Mouse (Mus musculus): Measurements from ENCODE around the gene 4632433K11Rik. TPM values are rescaled to one million over a fixed set of nuclear protein-coding genes. Genes with fewer than 3 reads are reported as not detected.

4632433K11Rik gene
- total RNA-seq, 1 experiment = not detected

- Histone ChIP-seq H3K27ac (ENCODE audit: insufficient read depth, low read depth, low read length, poor library complexity, severe bottlenecking) (no peak overlapping the region; the same call in 1 of the 2 replicates), H3K4me1 (ENCODE audit: control insufficient read depth in 2 of 2, insufficient read depth in 2 of 2, low read length in 2 of 2, poor library complexity in 1 of 2) (peaks cover 2% of the 10 kb centered on the region in 2 experiments; a peak in 1 of 4 replicates), H3K4me3 (ENCODE audit: insufficient read depth in 1 of 2, low read depth in 1 of 2, low read length in 2 of 2, poor library complexity in 1 of 2, severe bottlenecking in 1 of 2) (peak overlapping the region in 1 of 2 experiments; percentile 81; a peak in 3 of 4 replicates), H3K9me3 (ENCODE audit: control insufficient read depth, insufficient read depth, low read depth, low read length) (no peaks in the 10 kb centered on the region), H3K36me3 (ENCODE audit: control insufficient read depth, insufficient read depth, low read length, poor library complexity, severe bottlenecking) (peaks cover 42% of the 10 kb centered on the region), H3K9ac (ENCODE audit: insufficient read depth, low read depth, low read length, poor library complexity, severe bottlenecking) (no peak overlapping the region; the same call in 1 of the 2 replicates)
- in situ Hi-C loops (cut with MboI; ENCODE audit: low sequenced_read_pairs in 2 of 2, unreplicated experiment in 2 of 2) = no loop called here
- DNase-seq (ENCODE audit: low read depth, low spot score) = no peak
- TF ChIP-seq ZC3H11A (IDR thresholded peaks at IDR 0.05; ENCODE audit: borderline replicate concordance, low read depth, low read length) = no peak
- TF ChIP-seq CHD2 (IDR thresholded peaks at IDR 0.05; ENCODE audit: low read depth, low read length) = no peak
- no peak for TF ChIP-seq MAFK (IDR thresholded peaks at IDR 0.05; ENCODE audit: insufficient read depth, low read depth, low read length)
- no peak for TF ChIP-seq HCFC1 (IDR thresholded peaks at IDR 0.05; ENCODE audit: borderline replicate concordance, insufficient read depth, low read length)
- no peak for TF ChIP-seq ZNF384 (IDR thresholded peaks at IDR 0.05; ENCODE audit: low read depth, low read length)
These were observed 47.3 kb downstream of the 4632433K11Rik start for GRCm38 (mm10) chr7:5081241-5081640.

- Histone ChIP-seq H3K4me3 (ENCODE audit: insufficient read depth in 1 of 2, low read depth in 1 of 2, low read length in 2 of 2, poor library complexity in 1 of 2, severe bottlenecking in 1 of 2) (no peak overlapping the region), H3K36me3 (ENCODE audit: control insufficient read depth, insufficient read depth, low read length, poor library complexity, severe bottlenecking) (peaks cover 42% of the 10 kb centered on the region), H3K9me3 (ENCODE audit: control insufficient read depth, insufficient read depth, low read depth, low read length) (no peaks in the 10 kb centered on the region), H3K4me1 (ENCODE audit: control insufficient read depth in 2 of 2, insufficient read depth in 2 of 2, low read length in 2 of 2, poor library complexity in 1 of 2) (peaks cover 2% of the 10 kb centered on the region in 2 experiments; a peak in 1 of 4 replicates), H3K27ac (ENCODE audit: insufficient read depth, low read depth, low read length, poor library complexity, severe bottlenecking) (no peak overlapping the region), H3K9ac (ENCODE audit: insufficient read depth, low read depth, low read length, poor library complexity, severe bottlenecking) (no peak overlapping the region)
- DNase-seq (ENCODE audit: low read depth, low spot score) = no peak
- TF ChIP-seq ZNF384 (IDR thresholded peaks at IDR 0.05; ENCODE audit: low read depth, low read length) (no peak), ZC3H11A (IDR thresholded peaks at IDR 0.05; ENCODE audit: borderline replicate concordance, low read depth, low read length) (no peak), HCFC1 (IDR thresholded peaks at IDR 0.05; ENCODE audit: borderline replicate concordance, insufficient read depth, low read length) (no peak), CHD2 (IDR thresholded peaks at IDR 0.05; ENCODE audit: low read depth, low read length) (no peak)
- in situ Hi-C loops (cut with MboI; ENCODE audit: low sequenced_read_pairs in 2 of 2, unreplicated experiment in 2 of 2) = no loop called here
These were observed 48.0 kb downstream of the 4632433K11Rik start for GRCm38 (mm10) chr7:5081939-5082338.

DNA sequence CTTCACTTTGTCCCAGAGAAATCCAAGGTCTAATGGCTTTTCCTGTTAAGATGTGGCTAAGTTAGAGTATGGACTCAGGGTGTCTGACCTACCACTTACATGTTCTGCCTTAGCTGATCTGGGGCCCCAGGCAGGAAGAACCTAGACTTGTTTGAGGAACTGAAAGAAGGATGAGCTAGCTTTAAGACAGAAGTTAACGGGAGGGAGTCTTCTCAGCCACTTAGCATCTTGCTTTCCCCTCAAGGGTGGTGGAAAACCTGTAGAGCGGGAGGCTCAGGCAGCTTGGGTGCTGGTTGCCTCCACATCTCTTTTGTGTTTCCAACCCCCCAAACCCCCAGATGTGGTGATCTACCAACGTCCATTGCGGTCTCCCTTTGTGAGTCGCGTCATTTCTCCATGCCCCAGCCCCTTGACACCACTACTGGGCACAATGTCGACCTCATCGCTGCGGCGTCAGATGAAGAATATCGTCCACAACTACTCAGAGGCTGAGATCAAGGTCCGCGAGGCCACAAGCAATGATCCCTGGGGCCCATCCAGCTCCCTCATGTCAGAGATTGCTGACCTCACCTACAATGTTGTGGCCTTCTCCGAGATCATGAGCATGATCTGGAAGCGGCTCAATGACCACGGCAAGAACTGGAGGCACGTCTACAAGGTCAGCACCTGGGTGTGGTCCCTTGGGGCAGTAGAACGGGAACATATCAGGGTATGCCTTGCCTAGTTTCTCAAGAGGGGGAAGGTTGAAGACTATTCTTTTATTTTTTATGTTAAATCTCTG, 49.6 kb downstream of the 4632433K11Rik start:
- peaks cover 2% of the 10 kb centered on the region in 2 experiments; a peak in 1 of 4 replicates for H3K4me1 ChIP-seq (ENCODE audit: control insufficient read depth in 2 of 2, insufficient read depth in 2 of 2, low read length in 2 of 2, poor library complexity in 1 of 2)
- no peak for TF ChIP-seq ZNF384 (IDR thresholded peaks at IDR 0.05; ENCODE audit: low read depth, low read length)
- no peak for TF ChIP-seq CHD2 (IDR thresholded peaks at IDR 0.05; ENCODE audit: low read depth, low read length)
- no peak for TF ChIP-seq HCFC1 (IDR thresholded peaks at IDR 0.05; ENCODE audit: borderline replicate concordance, insufficient read depth, low read length)
- no peak overlapping the region for H3K9ac ChIP-seq (ENCODE audit: insufficient read depth, low read depth, low read length, poor library complexity, severe bottlenecking)
- no peak for DNase-seq (ENCODE audit: low read depth, low spot score)
- H3K36me3 ChIP-seq (ENCODE audit: control insufficient read depth, insufficient read depth, low read length, poor library complexity, severe bottlenecking) = peaks cover 40% of the 10 kb centered on the region
- no peak overlapping the region for H3K4me3 ChIP-seq (ENCODE audit: insufficient read depth in 1 of 2, low read depth in 1 of 2, low read length in 2 of 2, poor library complexity in 1 of 2, severe bottlenecking in 1 of 2)
- no peaks in the 10 kb centered on the region for H3K9me3 ChIP-seq (ENCODE audit: control insufficient read depth, insufficient read depth, low read depth, low read length)
- no peak overlapping the region for H3K27ac ChIP-seq (ENCODE audit: insufficient read depth, low read depth, low read length, poor library complexity, severe bottlenecking)
- in situ Hi-C loops (cut with MboI; ENCODE audit: low sequenced_read_pairs in 2 of 2, unreplicated experiment in 2 of 2) = no loop called here

Other genes with a start within 250 kb of the 4632433K11Rik start
- gene Tmem238, start 244.5 kb upstream of the 4632433K11Rik start, total RNA-seq (2012; rRNA removed) = 13.0 and 27.7 TPM in 2 replicates
- gene Rpl28, start 241.2 kb upstream of the 4632433K11Rik start, total RNA-seq (2012; rRNA removed) = 1,352 and 1,377 TPM in 2 replicates
- 461 and 499 TPM in 2 replicates for gene Ube2s, start 221.5 kb upstream of the 4632433K11Rik start, total RNA-seq (2012; rRNA removed)
- gene Shisa7, start 189.4 kb upstream of the 4632433K11Rik start, total RNA-seq (2012; rRNA removed) = 6.9 and 8.4 TPM in 2 replicates
- 3.5 and 3.7 TPM in 2 replicates for gene Isoc2b, start 163.9 kb upstream of the 4632433K11Rik start, total RNA-seq (2012; rRNA removed)
- gene Isoc2a, start 157.0 kb upstream of the 4632433K11Rik start, total RNA-seq (2012; rRNA removed) = 13.0 and 16.1 TPM in 2 replicates
- gene Gm36210, start 127.6 kb upstream of the 4632433K11Rik start, total RNA-seq (2012; rRNA removed) = 1.6 and 2.2 TPM in 2 replicates
- gene Zfp628, start 118.9 kb upstream of the 4632433K11Rik start, total RNA-seq (2012; rRNA removed) = 4.0 and 4.3 TPM in 2 replicates
- gene Nat14, start 112.1 kb upstream of the 4632433K11Rik start, total RNA-seq (2012; rRNA removed) = 1.2 and 1.7 TPM in 2 replicates
- gene Ssc5d, start 108.3 kb upstream of the 4632433K11Rik start, total RNA-seq (2012; rRNA removed) = 0.94 and 1.3 TPM in 2 replicates
- 0.22 and 0.95 TPM in 2 replicates for gene Sbk2, start 69.7 kb upstream of the 4632433K11Rik start, total RNA-seq (2012; rRNA removed)
- not detected in 2 replicates for gene Sbk3, start 63.0 kb upstream of the 4632433K11Rik start, total RNA-seq (2012; rRNA removed)
- gene Zfp579, start 38.0 kb upstream of the 4632433K11Rik start, total RNA-seq (2012; rRNA removed) = 2.9 and 3.4 TPM in 2 replicates
- 2.6 and 3.9 TPM in 2 replicates for gene Zfp524, start 19.7 kb upstream of the 4632433K11Rik start, total RNA-seq (2012; rRNA removed)
- 45.9 and 47.4 TPM in 2 replicates for gene Fiz1, start 19.4 kb upstream of the 4632433K11Rik start, total RNA-seq (2012; rRNA removed)
- not detected in 2 replicates for gene Gm44973, start 18.6 kb upstream of the 4632433K11Rik start, total RNA-seq (2012; rRNA removed)
- 12.9 and 18.4 TPM in 2 replicates for gene Zfp865, start 13.7 kb upstream of the 4632433K11Rik start, total RNA-seq (2012; rRNA removed)
- gene Ccdc106, start 13.6 kb upstream of the 4632433K11Rik start, total RNA-seq (2012; rRNA removed) = 7.5 and 11.2 TPM in 2 replicates
- gene Zfp784, start 4.3 kb downstream of the 4632433K11Rik start, total RNA-seq (2012; rRNA removed) = 0.58 and 0.71 TPM in 2 replicates
- 2.6 and 3.3 TPM in 2 replicates for gene Zfp580, start 17.4 kb downstream of the 4632433K11Rik start, total RNA-seq (2012; rRNA removed)
- 222 and 262 TPM in 2 replicates for gene U2af2, start 28.0 kb downstream of the 4632433K11Rik start, total RNA-seq (2012; rRNA removed)
- 51.8 and 59.1 TPM in 2 replicates for gene Epn1, start 46.1 kb downstream of the 4632433K11Rik start, total RNA-seq (2012; rRNA removed)
- gene Rfpl4, start 82.8 kb downstream of the 4632433K11Rik start, total RNA-seq (2012; rRNA removed) = not detected in 2 replicates
- gene Rasl2-9, start 91.8 kb downstream of the 4632433K11Rik start, total RNA-seq (2012; rRNA removed) = 0.27 and 0.32 TPM in 2 replicates
- not detected in 2 replicates for gene Vmn1r55, start 115.6 kb downstream of the 4632433K11Rik start, total RNA-seq (2012; rRNA removed)
- not detected in 2 replicates for gene Vmn1r56, start 162.6 kb downstream of the 4632433K11Rik start, total RNA-seq (2012; rRNA removed)
- gene Vmn1r57, start 184.4 kb downstream of the 4632433K11Rik start, total RNA-seq (2012; rRNA removed) = 0.11 and 0.13 TPM in 2 replicates

All from ES-E14 (cell line).